Mouse (Mus musculus) heart, postnatal 0 days (tissue): ENCODE results near the gene Ubash3b. TPM values are rescaled to one million over a fixed set of nuclear protein-coding genes. Genes with fewer than 3 reads are reported as not detected.
A peak's percentile ranks its signal among the peaks of the same experiment; 100 is the strongest.

Experiments used
- ATAC-seq: fragments of 200-750 bp; cut with Nextera tagmentation; 2 replicates; pipeline ENCODE4 v1.8.0; 2017; ENCODE audit warnings: low read depth, moderate number of reproducible peaks, moderate library complexity; ENCODE audit not compliant: insufficient read depth
- DNase-seq: peaks from one replicate; pipeline ENCODE4 v3.0.0-alpha.2; 2016; ENCODE audit warnings: low spot score
- H3K27ac ChIP-seq: fragments of 300-500 bp; sonication (generic); 2 replicates; pipeline ENCODE4 v1.5.1; 2014; ENCODE audit warnings: low read depth, mild to moderate bottlenecking
- H3K27me3 ChIP-seq: fragments of 300-500 bp; sonication (generic); 2 replicates; pipeline ENCODE4 v1.6.1; 2014; ENCODE audit warnings: low read length, mixed read lengths; ENCODE audit not compliant: control insufficient read depth, insufficient read depth
- H3K36me3 ChIP-seq: fragments of 300-500 bp; sonication (generic); replicated peaks from 2 replicates; pipeline ENCODE4 v1.6.1; 2014; ENCODE audit warnings: low read length, mixed read lengths; ENCODE audit not compliant: control insufficient read depth, insufficient read depth
- H3K4me1 ChIP-seq: fragments of 300-500 bp; sonication (generic); 2 replicates; pipeline ENCODE4 v1.6.1; 2014; ENCODE audit warnings: antibody characterized with exemption; ENCODE audit not compliant: control insufficient read depth, insufficient read depth
- H3K4me2 ChIP-seq: fragments of 300-500 bp; sonication (generic); 2 replicates; pipeline ENCODE4 v1.6.1; 2014; ENCODE audit warnings: low read depth, mild to moderate bottlenecking, low read length, moderate library complexity
- H3K4me3 ChIP-seq: fragments of 300-500 bp; sonication (generic); 2 replicates; pipeline ENCODE4 v1.5.1; 2014; ENCODE audit warnings: low read depth, low read length
- H3K9ac ChIP-seq: fragments of 300-500 bp; sonication (generic); replicated peaks from 2 replicates; pipeline ENCODE4 v1.6.1; 2014; ENCODE audit warnings: low read depth, low read length, mixed read lengths
- H3K9me3 ChIP-seq: fragments of 300-500 bp; sonication (generic); replicated peaks from 2 replicates; pipeline ENCODE4 v1.6.1; 2016; ENCODE audit warnings: low read length; ENCODE audit not compliant: control insufficient read depth
- CTCF ChIP-seq: IDR thresholded peaks from 2 replicates; pipeline ENCODE4 v1.5.1; 2016; ENCODE audit warnings: antibody characterized with exemption, control low read depth, low read depth
- EP300 ChIP-seq: IDR thresholded peaks from 2 replicates; pipeline ENCODE4 v1.6.1; 2016; ENCODE audit warnings: antibody characterized with exemption, low read depth
- WGBS: fragments of 180-500 bp; shearing (Covaris S2); extraction: QIAGEN DNeasy Blood & Tissue Kit; methylation state at CpG from one replicate; pipeline ENCODE4 v1.1.7; 2014; 5-methylcytosine and 5-hydroxymethylcytosine counted together
- polyA plus RNA-seq: library from polyadenylated mRNA; unstranded; fragments of >200 nt; fragmentation: Nextera tagmentation; extraction: Ambion mirVana; gene quantifications from 2 replicates; pipeline ENCODE4 v1.2.1, GENCODE M21; 2015
- total RNA-seq: library from RNA; depleted of rRNA; stranded (reverse); fragments of >200 nt; gene quantifications from 2 replicates; pipeline ENCODE4 v1.2.3, GENCODE M21; 2014; ENCODE audit warnings: low replicate concordance

Ubash3b gene
- total and polyA plus RNA-seq, 2 experiments from 2014 or later = 4.0 to 6.6 TPM

- 20% methylated on average over 11 of the region's 11 CpGs for WGBS
- H3K4me3 ChIP-seq = no peak overlapping the region
- no peak overlapping the region for H3K9ac ChIP-seq
- ATAC-seq (peak; percentile 84), DNase-seq (peak; percentile 85)
- H3K4me1 ChIP-seq = peaks cover 33% of the 10 kb centered on the region
- TF ChIP-seq CTCF (no peak), EP300 (peak; percentile 20; the same call in 1 of the 2 replicates)
- no peak overlapping the region for H3K4me2 ChIP-seq
- no peaks in the 10 kb centered on the region for H3K27me3 ChIP-seq
- H3K27ac ChIP-seq = peak overlapping the region; percentile 54
- no peaks in the 10 kb centered on the region for H3K36me3 ChIP-seq
- H3K9me3 ChIP-seq = no peaks in the 10 kb centered on the region
Observed at GRCm38 (mm10) chr9:41084191-41084901, 77.2 kb downstream of the Ubash3b start.

DNA sequence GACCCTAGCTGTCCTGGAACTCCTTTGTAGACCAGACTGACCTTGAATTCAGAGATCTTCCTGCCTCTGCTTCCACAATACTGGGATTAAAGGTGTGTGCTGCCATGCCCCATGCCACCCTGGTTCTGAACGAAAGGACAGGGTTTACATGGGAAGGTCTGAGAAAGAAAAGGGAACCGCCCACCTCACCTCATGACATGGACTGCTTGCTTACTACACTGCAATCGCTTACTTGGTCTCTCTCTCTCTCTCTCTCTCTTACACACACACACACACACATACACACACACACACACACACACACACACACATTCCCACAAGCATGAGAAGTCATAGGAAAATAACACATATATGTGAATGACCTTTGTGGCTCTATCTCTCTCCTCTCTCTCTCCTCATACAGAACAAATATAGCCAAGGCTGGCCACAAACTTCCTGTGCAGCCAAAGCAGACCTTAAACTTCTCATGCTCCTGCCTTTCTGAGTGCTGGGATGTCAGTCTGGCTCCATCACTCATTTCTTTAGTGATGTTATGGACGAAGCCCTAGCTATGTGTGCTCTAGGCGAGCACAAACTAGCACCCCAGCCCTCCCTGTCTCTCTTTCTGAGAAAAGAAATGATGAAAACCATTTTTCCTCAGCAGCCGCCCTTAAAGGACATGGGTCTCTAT lies 78.0 kb downstream of the Ubash3b start:
- Histone ChIP-seq H3K27me3 (no peaks in the 10 kb centered on the region), H3K27ac (peak overlapping the region; percentile 54), H3K36me3 (no peaks in the 10 kb centered on the region), H3K4me3 (no peak overlapping the region), H3K4me1 (peaks cover 33% of the 10 kb centered on the region), H3K4me2 (no peak overlapping the region), H3K9me3 (no peaks in the 10 kb centered on the region), H3K9ac (no peak overlapping the region)
- no peak for ATAC-seq
- TF ChIP-seq EP300 = no peak
- no peak for TF ChIP-seq CTCF
- WGBS = 77% methylated on average over 6 of the region's 6 CpGs
- DNase-seq = no peak

DNA sequence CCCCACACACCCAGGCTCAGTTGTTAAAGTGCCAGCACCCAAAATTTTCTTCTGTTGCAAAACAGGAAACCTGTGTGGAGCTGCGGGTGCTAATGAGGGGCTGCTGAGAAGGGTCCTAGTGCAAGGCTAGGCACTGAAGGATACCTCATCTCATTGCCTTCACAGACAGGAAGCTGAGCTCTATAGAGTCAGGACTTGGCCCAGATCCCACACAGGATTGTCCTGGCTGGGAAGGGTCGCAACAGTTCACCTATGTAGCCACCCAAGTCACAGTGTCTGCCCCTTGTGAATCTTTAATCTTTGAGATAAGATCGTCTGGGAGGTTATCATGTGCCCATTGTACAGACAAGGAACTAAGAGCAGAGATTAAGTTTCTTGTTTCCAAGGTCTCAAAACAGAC lies 78.6 kb downstream of the Ubash3b start:
- Histone ChIP-seq H3K9me3 (no peaks in the 10 kb centered on the region), H3K4me2 (no peak overlapping the region), H3K9ac (no peak overlapping the region), H3K27ac (no peak overlapping the region), H3K4me3 (no peak overlapping the region), H3K36me3 (no peaks in the 10 kb centered on the region), H3K4me1 (peaks cover 32% of the 10 kb centered on the region), H3K27me3 (no peaks in the 10 kb centered on the region)
- 38% methylated on average over 3 of the region's 3 CpGs for WGBS
- DNase-seq (no peak), ATAC-seq (no peak)
- TF ChIP-seq EP300 (no peak), CTCF (no peak)

- Histone ChIP-seq H3K27me3 (no peaks in the 10 kb centered on the region), H3K27ac (no peak overlapping the region), H3K9ac (no peak overlapping the region), H3K36me3 (no peaks in the 10 kb centered on the region), H3K4me2 (no peak overlapping the region), H3K4me3 (no peak overlapping the region), H3K4me1 (peaks cover 31% of the 10 kb centered on the region), H3K9me3 (no peaks in the 10 kb centered on the region)
- peak; percentile 54 for DNase-seq
- 38% methylated on average over 5 of the region's 5 CpGs for WGBS
- TF ChIP-seq CTCF = no peak
- TF ChIP-seq EP300 = no peak
- ATAC-seq = peak; percentile 58
Observed at GRCm38 (mm10) chr9:41080877-41081276, 80.6 kb downstream of the Ubash3b start.

- 73% methylated on average over 14 of the region's 14 CpGs for WGBS
- no peak overlapping the region for H3K4me3 ChIP-seq
- peaks cover 26% of the 10 kb centered on the region for H3K4me1 ChIP-seq
- no peak for DNase-seq
- H3K36me3 ChIP-seq = no peaks in the 10 kb centered on the region
- no peak for TF ChIP-seq EP300
- TF ChIP-seq CTCF = no peak
- H3K27me3 ChIP-seq = no peaks in the 10 kb centered on the region
- H3K4me2 ChIP-seq = no peak overlapping the region
- no peak for ATAC-seq
- H3K9me3 ChIP-seq = no peaks in the 10 kb centered on the region
- no peak overlapping the region for H3K9ac ChIP-seq
- no peak overlapping the region for H3K27ac ChIP-seq
Observed at GRCm38 (mm10) chr9:41079428-41080155, 81.9 kb downstream of the Ubash3b start.
